26 mouse cellular contexts compared by ENCODE assay signal in the genomic region with DNA sequence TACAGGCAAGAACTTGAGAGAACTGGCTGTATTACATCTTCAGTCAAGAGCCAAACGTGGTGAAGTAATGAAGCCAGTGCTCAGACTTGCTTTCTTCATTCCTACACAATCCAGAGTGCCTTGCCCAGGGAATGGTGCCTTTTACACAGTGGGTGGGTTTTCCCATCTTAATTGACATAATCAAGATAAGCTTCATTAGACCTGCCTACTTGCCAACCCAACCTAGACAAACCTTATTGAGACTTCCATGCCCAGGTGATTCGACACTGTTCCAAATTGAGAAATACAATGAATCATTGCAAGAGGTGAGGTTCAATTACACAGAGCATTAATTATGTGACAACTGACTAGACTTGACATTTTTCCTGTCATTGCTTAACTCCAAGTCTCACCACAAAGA.
DNase-seq lines count a peak whose midpoint lies in the region; ATAC-seq and TF ChIP-seq lines count a peak whose summit lies in the region.
"Had no signal": no experiment of that assay in that cellular context is flagged by ENCODE, and none has a peak within 500 bp of the region (broad histone marks: within the 10 kb centered on the region; RNA-seq: fewer than 3 reads in every experiment).

No protein-coding gene starts in this region.

- H3K36me3 ChIP-seq in hindbrain, embryonic 16.5 days (ENCODE audit: control insufficient read depth, insufficient read depth, low read length): no peaks in the 10 kb centered on the region
- H3K36me3 ChIP-seq in hindbrain, embryonic 10.5 days: no peaks in the 10 kb centered on the region
- no peaks in the 10 kb centered on the region for H3K36me3 ChIP-seq in midbrain, postnatal 0 days (ENCODE audit: insufficient read depth, low read length)
- H3K36me3 ChIP-seq in midbrain, embryonic 11.5 days (ENCODE audit: control insufficient read depth, insufficient read depth, low read length): no peaks in the 10 kb centered on the region
- H3K36me3 ChIP-seq: embryonic facial prominence, embryonic 13.5 days; embryonic facial prominence, embryonic 15.5 days; forebrain, embryonic 15.5 days; G1E had no signal

- H3K4me3 ChIP-seq in hindbrain, embryonic 16.5 days (ENCODE audit: low read length): no peak overlapping the region
- H3K4me3 ChIP-seq in hindbrain, embryonic 10.5 days: no peak overlapping the region
- no peak overlapping the region for H3K4me3 ChIP-seq in midbrain, postnatal 0 days (ENCODE audit: low read depth, low read length)
- no peak overlapping the region for H3K4me3 ChIP-seq in midbrain, embryonic 11.5 days (ENCODE audit: low read depth, low read length)
- H3K4me3 ChIP-seq: embryonic facial prominence, embryonic 13.5 days; embryonic facial prominence, embryonic 15.5 days; erythroblast, embryonic 14.5 days; forebrain, embryonic 13.5 days; forebrain, embryonic 15.5 days had no signal

- 0 out of 2 replicates have a peak, but pooled peaks have one; percentile 30 for ATAC-seq in hindbrain, embryonic 16.5 days
- no peak for ATAC-seq in midbrain, postnatal 0 days (ENCODE audit: low FRiP score)
- no peak for ATAC-seq in midbrain, embryonic 11.5 days (ENCODE audit: low FRiP score)
- ATAC-seq: CD4-positive, CD25-positive, alpha-beta regulatory T cell, adult 4 months; forebrain, embryonic 13.5 days; forebrain, embryonic 15.5 days; forebrain, postnatal 0 days had no signal

- H3K4me1 ChIP-seq in hindbrain, embryonic 16.5 days (ENCODE audit: control insufficient read depth, insufficient read depth, low read depth, low read length): no peaks in the 10 kb centered on the region
- H3K4me1 ChIP-seq in hindbrain, embryonic 10.5 days (replicated peaks): no peaks in the 10 kb centered on the region
- H3K4me1 ChIP-seq in midbrain, postnatal 0 days (ENCODE audit: insufficient read depth, low read length): no peaks in the 10 kb centered on the region
- H3K4me1 ChIP-seq in midbrain, embryonic 11.5 days (ENCODE audit: control insufficient read depth, insufficient read depth, low read length): no peaks in the 10 kb centered on the region
- H3K4me1 ChIP-seq: embryonic facial prominence, embryonic 13.5 days; embryonic facial prominence, embryonic 15.5 days; forebrain, embryonic 13.5 days had no signal

- H3K27ac ChIP-seq in hindbrain, embryonic 16.5 days (ENCODE audit: low read depth, low read length): no peak overlapping the region
- no peak overlapping the region for H3K27ac ChIP-seq in hindbrain, embryonic 10.5 days
- H3K27ac ChIP-seq in midbrain, postnatal 0 days (ENCODE audit: low read depth, low read length): no peak overlapping the region
- H3K27ac ChIP-seq in midbrain, embryonic 11.5 days (ENCODE audit: low read depth, low read length): no peak overlapping the region
- H3K27ac ChIP-seq: embryonic facial prominence, embryonic 13.5 days; embryonic facial prominence, embryonic 15.5 days; forebrain, embryonic 13.5 days; forebrain, embryonic 15.5 days had no signal

- no peak for DNase-seq in hindbrain, embryonic 10.5 days (ENCODE audit: low spot score)
- peak; percentile 22 for DNase-seq in midbrain, postnatal 0 days (ENCODE audit: low spot score)
- no peak for DNase-seq in midbrain, embryonic 11.5 days (ENCODE audit: low spot score, missing footprints)
- peak; percentile 79 for DNase-seq in gonadal fat pad, adult 2 months (ENCODE audit: low read depth)
- no peak for DNase-seq in spleen, postnatal 10 days (ENCODE audit: low spot score in 2 of 2)
- DNase-seq: adrenal gland, adult 2 months; adrenal gland, postnatal 10 days; adrenal gland, postnatal 25 days; B cell, adult 2 months; cerebellum, adult 11 months; cerebellum, adult 18-20 months; cerebellum, adult 8-10 months; cerebellum, adult 9-11 months; cerebellum, postnatal 14 days; cerebellum, postnatal 36 days; embryo, embryonic 11 days; forebrain, postnatal 0 days had no signal

- H3K9ac ChIP-seq in hindbrain, embryonic 16.5 days (ENCODE audit: low read depth, low read length): no peak overlapping the region
- no peak overlapping the region for H3K9ac ChIP-seq in midbrain, postnatal 0 days (replicated peaks; ENCODE audit: low read length, poor library complexity, severe bottlenecking)
- H3K9ac ChIP-seq in midbrain, embryonic 11.5 days (ENCODE audit: low read length): no peak overlapping the region
- H3K9ac ChIP-seq: embryonic facial prominence, embryonic 13.5 days; embryonic facial prominence, embryonic 15.5 days; forebrain, embryonic 13.5 days; forebrain, embryonic 15.5 days; forebrain, postnatal 0 days had no signal

- H3K9me3 ChIP-seq in hindbrain, embryonic 16.5 days (ENCODE audit: control insufficient read depth, low read length): no peaks in the 10 kb centered on the region
- no peaks in the 10 kb centered on the region for H3K9me3 ChIP-seq in hindbrain, embryonic 10.5 days
- H3K9me3 ChIP-seq in midbrain, postnatal 0 days (ENCODE audit: low read length): no peaks in the 10 kb centered on the region
- H3K9me3 ChIP-seq in midbrain, embryonic 11.5 days (ENCODE audit: control insufficient read depth, low read length): no peaks in the 10 kb centered on the region
- H3K9me3 ChIP-seq: embryonic facial prominence, embryonic 13.5 days; embryonic facial prominence, embryonic 15.5 days; forebrain, embryonic 13.5 days; forebrain, embryonic 15.5 days had no signal

- 60% methylated on average over 2 of the region's 2 CpGs for WGBS in hindbrain, embryonic 16.5 days
- WGBS in hindbrain, embryonic 10.5 days: 84% methylated on average over 2 of the region's 2 CpGs
- WGBS in midbrain, postnatal 0 days: 78% methylated on average over 2 of the region's 2 CpGs
- WGBS in midbrain, embryonic 11.5 days: 82% methylated on average over 2 of the region's 2 CpGs

- no peak for TF ChIP-seq CTCF in midbrain, postnatal 0 days (IDR thresholded peaks at IDR 0.05)

- H3K4me2 ChIP-seq in hindbrain, embryonic 16.5 days (ENCODE audit: low read length): no peak overlapping the region
- no peak overlapping the region for H3K4me2 ChIP-seq in midbrain, postnatal 0 days (ENCODE audit: low read depth, low read length, poor library complexity, severe bottlenecking)
- H3K4me2 ChIP-seq in midbrain, embryonic 11.5 days: no peak overlapping the region
- H3K4me2 ChIP-seq: embryonic facial prominence, embryonic 13.5 days; embryonic facial prominence, embryonic 15.5 days; forebrain, embryonic 13.5 days; forebrain, embryonic 15.5 days had no signal

- no peaks in the 10 kb centered on the region for H3K27me3 ChIP-seq in hindbrain, embryonic 16.5 days (replicated peaks; ENCODE audit: control insufficient read depth, insufficient read depth, low read length)
- H3K27me3 ChIP-seq in hindbrain, embryonic 10.5 days (ENCODE audit: insufficient read depth, poor library complexity, severe bottlenecking): no peaks in the 10 kb centered on the region
- H3K27me3 ChIP-seq in midbrain, postnatal 0 days (ENCODE audit: insufficient read depth, low read length): no peaks in the 10 kb centered on the region
- H3K27me3 ChIP-seq in midbrain, embryonic 11.5 days (ENCODE audit: control insufficient read depth, insufficient read depth, low read length): no peaks in the 10 kb centered on the region
- H3K27me3 ChIP-seq: CH12.LX; embryonic facial prominence, embryonic 13.5 days; embryonic facial prominence, embryonic 15.5 days; forebrain, embryonic 13.5 days; forebrain, embryonic 15.5 days had no signal

Comparison
In these comparisons a context has a peak if more than half of its experiments do, and no peak if none do; other contexts are left out.
1. DNase-seq: peak in midbrain, postnatal 0 days (single experiment) and gonadal fat pad, adult 2 months (single experiment); none in hindbrain, embryonic 10.5 days (single experiment), midbrain, embryonic 11.5 days (single experiment) and spleen, postnatal 10 days (0 of 2).